In the genomic region with DNA sequence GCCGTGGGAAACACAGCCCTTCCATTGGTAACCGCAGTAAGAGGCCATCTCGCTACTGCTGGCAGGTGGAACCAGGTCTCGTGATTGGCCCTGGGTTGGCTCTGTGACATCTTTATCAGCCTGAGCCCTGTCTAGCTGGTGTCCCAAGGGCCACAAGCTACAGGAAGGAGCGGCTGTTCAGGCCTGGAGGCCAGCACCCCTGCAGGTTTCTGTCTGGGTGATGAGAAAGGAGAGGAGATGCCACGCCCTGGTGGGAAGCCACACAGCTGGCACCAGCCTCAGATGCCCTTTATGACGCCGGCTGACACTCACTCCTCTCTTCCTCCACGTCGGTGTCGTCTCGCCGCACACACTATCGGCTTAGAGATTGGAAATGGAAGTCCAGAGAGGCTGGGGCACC, we compare ENCODE assay signal across 12 mouse cellular contexts. TPM values are rescaled to one million over a fixed set of nuclear protein-coding genes. Genes with fewer than 3 reads are reported as not detected.
DNase-seq lines count a peak whose midpoint lies in the region; ATAC-seq and TF ChIP-seq lines count a peak whose summit lies in the region.
"Had no signal": no experiment of that assay in that cellular context is flagged by ENCODE, and none has a peak within 500 bp of the region (broad histone marks: within the 10 kb centered on the region; RNA-seq: fewer than 3 reads in every experiment).

No protein-coding gene starts in this region.

- 77% methylated on average over 14 of the region's 14 CpGs for WGBS in hindbrain, embryonic 15.5 days
- 91% methylated on average over 14 of the region's 14 CpGs for WGBS in hindbrain, embryonic 11.5 days
- 86% methylated on average over 14 of the region's 14 CpGs for whole genome bisulfite sequencing in midbrain, embryonic 14.5 days
- WGBS in midbrain, embryonic 10.5 days, result 94% methylated on average over 14 of the region's 14 CpGs

- H3K4me1 ChIP-seq in hindbrain, embryonic 15.5 days (replicated peaks), result peaks cover 34% of the 10 kb centered on the region
- no peaks in the 10 kb centered on the region for H3K4me1 ChIP-seq in hindbrain, embryonic 11.5 days (replicated peaks; ENCODE audit: control insufficient read depth, insufficient read depth, low read length)
- peaks cover 29% of the 10 kb centered on the region for H3K4me1 ChIP-seq in midbrain, embryonic 14.5 days (ENCODE audit: control insufficient read depth, insufficient read depth, low read length)
- peaks cover 56% of the 10 kb centered on the region for H3K4me1 ChIP-seq in midbrain, embryonic 10.5 days
- peaks cover 22% of the 10 kb centered on the region for H3K4me1 ChIP-seq in bone marrow macrophage, adult 2 months (ENCODE audit: control insufficient read depth, insufficient read depth, low read length)

- no peak for TF ChIP-seq POLR2A in bone marrow macrophage, adult 2 months (IDR thresholded peaks at IDR 0.05; ENCODE audit: borderline replicate concordance, low read depth, low read length)

- peaks cover 18% of the 10 kb centered on the region for H3K36me3 ChIP-seq in hindbrain, embryonic 15.5 days
- no peaks in the 10 kb centered on the region; the same call in 1 of the 2 replicates for H3K36me3 ChIP-seq in hindbrain, embryonic 11.5 days (ENCODE audit: control insufficient read depth, insufficient read depth, low read length)
- H3K36me3 ChIP-seq in midbrain, embryonic 14.5 days (ENCODE audit: control insufficient read depth, insufficient read depth, low read length), result peaks cover 35% of the 10 kb centered on the region
- H3K36me3 ChIP-seq in midbrain, embryonic 10.5 days, result peaks cover 38% of the 10 kb centered on the region

- H3K9ac ChIP-seq in hindbrain, embryonic 15.5 days, result no peak overlapping the region
- H3K9ac ChIP-seq in hindbrain, embryonic 11.5 days (ENCODE audit: low read depth, low read length), result no peak overlapping the region
- no peak overlapping the region for H3K9ac ChIP-seq in midbrain, embryonic 14.5 days (replicated peaks; ENCODE audit: low read length)

- TF ChIP-seq CTCF in bone marrow macrophage, adult 2 months (IDR thresholded peaks at IDR 0.05; ENCODE audit: low read depth, low read length), result no peak

- no peaks in the 10 kb centered on the region for H3K9me3 ChIP-seq in hindbrain, embryonic 15.5 days
- H3K9me3 ChIP-seq in hindbrain, embryonic 11.5 days (ENCODE audit: control insufficient read depth, low read length), result no peaks in the 10 kb centered on the region
- no peaks in the 10 kb centered on the region for H3K9me3 ChIP-seq in midbrain, embryonic 14.5 days (ENCODE audit: control insufficient read depth, low read length)
- no peaks in the 10 kb centered on the region for H3K9me3 ChIP-seq in midbrain, embryonic 10.5 days (replicated peaks)

- H3K4me3 ChIP-seq in hindbrain, embryonic 15.5 days, result no peak overlapping the region
- no peak overlapping the region for H3K4me3 ChIP-seq in hindbrain, embryonic 11.5 days (ENCODE audit: low read depth, low read length)
- no peak overlapping the region for H3K4me3 ChIP-seq in midbrain, embryonic 14.5 days (replicated peaks; ENCODE audit: low read depth, low read length)
- no peak overlapping the region for H3K4me3 ChIP-seq in midbrain, embryonic 10.5 days
- peak overlapping the region; percentile 57 for H3K4me3 ChIP-seq in bone marrow macrophage, adult 2 months (ENCODE audit: insufficient read depth, low read length)

- ATAC-seq in hindbrain, embryonic 15.5 days (ENCODE audit: low FRiP score, low read depth), result no peak
- ATAC-seq in hindbrain, embryonic 11.5 days (ENCODE audit: low FRiP score), result no peak
- ATAC-seq in midbrain, embryonic 14.5 days (ENCODE audit: low FRiP score, low TSS enrichment), result no peak
- peak; percentile 58 for ATAC-seq in megakaryocyte-erythroid progenitor cell, adult 5-6 weeks (replicated peaks; ENCODE audit: low FRiP score, low TSS enrichment, poor library complexity, severe bottlenecking)

- no peak for DNase-seq in hindbrain, embryonic 11.5 days (ENCODE audit: low spot score)
- no peak for DNase-seq in midbrain, embryonic 14.5 days
- DNase-seq in midbrain, embryonic 10.5 days (ENCODE audit: low spot score), result no peak
- DNase-seq in embryo, embryonic 9.5 days (ENCODE audit: extremely low spot score), result no peak
- no peak for DNase-seq in heart, adult 9 months (ENCODE audit: low spot score in 2 of 2)
- DNase-seq: adrenal gland, postnatal 14 days; embryo, embryonic 11 days; kidney, postnatal 10 days had no signal

- H3K27me3 ChIP-seq in hindbrain, embryonic 15.5 days, result no peaks in the 10 kb centered on the region
- no peaks in the 10 kb centered on the region for H3K27me3 ChIP-seq in hindbrain, embryonic 11.5 days (ENCODE audit: control insufficient read depth, insufficient read depth, low read length)
- no peaks in the 10 kb centered on the region for H3K27me3 ChIP-seq in midbrain, embryonic 14.5 days (ENCODE audit: control insufficient read depth, insufficient read depth, low read length)
- no peaks in the 10 kb centered on the region for H3K27me3 ChIP-seq in midbrain, embryonic 10.5 days (ENCODE audit: low read depth, poor library complexity, severe bottlenecking)

- peak overlapping the region; percentile 79; the same call in 1 of the 2 replicates for H3K4me2 ChIP-seq in hindbrain, embryonic 15.5 days
- H3K4me2 ChIP-seq in hindbrain, embryonic 11.5 days (replicated peaks; ENCODE audit: low read depth, low read length), result no peak overlapping the region
- H3K4me2 ChIP-seq in midbrain, embryonic 14.5 days (ENCODE audit: low read length), result peak overlapping the region; percentile 76; the same call in 1 of the 2 replicates

- H3K27ac ChIP-seq in hindbrain, embryonic 15.5 days (replicated peaks), result no peak overlapping the region
- no peak overlapping the region for H3K27ac ChIP-seq in hindbrain, embryonic 11.5 days (ENCODE audit: low read depth, low read length)
- no peak overlapping the region for H3K27ac ChIP-seq in midbrain, embryonic 14.5 days (replicated peaks; ENCODE audit: low read depth, low read length)
- no peak overlapping the region for H3K27ac ChIP-seq in midbrain, embryonic 10.5 days (replicated peaks)
- peak overlapping the region; percentile 99 for H3K27ac ChIP-seq in bone marrow macrophage, adult 2 months (ENCODE audit: insufficient read depth, low read depth, low read length)

RNA-seq across cellular contexts. Expression of a gene that starts 2.8 kb away (rescaled TPM):
- 181 and 193 TPM in 2 replicates for polyA plus RNA-seq in hindbrain, embryonic 15.5 days (2015; fragmentation: Nextera tagmentation; extraction: Ambion mirVana)
- polyA plus RNA-seq in hindbrain, embryonic 11.5 days (2014; fragmentation: Nextera tagmentation; extraction: Ambion mirVana), result 34.9 and 39.8 TPM in 2 replicates
- 162 and 173 TPM in 2 replicates for polyA plus RNA-seq in midbrain, embryonic 14.5 days (2014; fragmentation: Nextera tagmentation; extraction: Ambion mirVana)
- polyA plus RNA-seq in midbrain, embryonic 10.5 days (2016; fragmentation: Nextera tagmentation; extraction: Ambion mirVana), result 42.5 and 56.5 TPM in 2 replicates
- polyA plus RNA-seq in bone marrow macrophage, adult 2 months (2012; ENCODE audit: insufficient read depth, insufficient read length, missing spikeins), result 203 and 230 TPM in 2 replicates
- 24.6 and 25.2 TPM in 2 replicates for total RNA-seq in megakaryocyte-erythroid progenitor cell, adult 5-6 weeks (2014; fragmentation: Nextera tagmentation)
- 20.4 and 28.7 TPM in 2 replicates for total RNA-seq in megakaryocyte-erythroid progenitor cell, adult 5-6 weeks (2017)

RNA-seq across cellular contexts. Expression of a gene that starts 20.8 kb away (rescaled TPM):
- 161 and 173 TPM in 2 replicates for polyA plus RNA-seq in hindbrain, embryonic 15.5 days (2015; fragmentation: Nextera tagmentation; extraction: Ambion mirVana)
- polyA plus RNA-seq in hindbrain, embryonic 11.5 days (2014; fragmentation: Nextera tagmentation; extraction: Ambion mirVana), result 266 and 286 TPM in 2 replicates
- 142 and 169 TPM in 2 replicates for polyA plus RNA-seq in midbrain, embryonic 14.5 days (2014; fragmentation: Nextera tagmentation; extraction: Ambion mirVana)
- 260 and 321 TPM in 2 replicates for polyA plus RNA-seq in midbrain, embryonic 10.5 days (2016; fragmentation: Nextera tagmentation; extraction: Ambion mirVana)
- not detected in 2 replicates for polyA plus RNA-seq in bone marrow macrophage, adult 2 months (2012; ENCODE audit: insufficient read depth, insufficient read length, missing spikeins)
- total RNA-seq in megakaryocyte-erythroid progenitor cell, adult 5-6 weeks (2014; fragmentation: Nextera tagmentation), result not detected in 2 replicates
- not detected in 2 replicates for total RNA-seq in megakaryocyte-erythroid progenitor cell, adult 5-6 weeks (2017)
- total RNA-seq: granulocyte monocyte progenitor cell, adult 5-6 weeks had no signal

RNA-seq across cellular contexts. Expression of a gene that starts 28.4 kb away (rescaled TPM):
- 480 TPM in 2 replicates for polyA plus RNA-seq in hindbrain, embryonic 15.5 days (2015; fragmentation: Nextera tagmentation; extraction: Ambion mirVana)
- 413 and 428 TPM in 2 replicates for polyA plus RNA-seq in hindbrain, embryonic 11.5 days (2014; fragmentation: Nextera tagmentation; extraction: Ambion mirVana)
- 456 and 524 TPM in 2 replicates for polyA plus RNA-seq in midbrain, embryonic 14.5 days (2014; fragmentation: Nextera tagmentation; extraction: Ambion mirVana)
- 429 and 455 TPM in 2 replicates for polyA plus RNA-seq in midbrain, embryonic 10.5 days (2016; fragmentation: Nextera tagmentation; extraction: Ambion mirVana)
- 145 and 163 TPM in 2 replicates for polyA plus RNA-seq in bone marrow macrophage, adult 2 months (2012; ENCODE audit: insufficient read depth, insufficient read length, missing spikeins)
- total RNA-seq in megakaryocyte-erythroid progenitor cell, adult 5-6 weeks (2014; fragmentation: Nextera tagmentation), result 154 and 177 TPM in 2 replicates
- 99.5 and 128 TPM in 2 replicates for total RNA-seq in megakaryocyte-erythroid progenitor cell, adult 5-6 weeks (2017)

Comparison
In these comparisons a context has a peak if more than half of its experiments do, and no peak if none do; other contexts are left out.
1. RNA of a gene that starts 20.8 kb away (polyA plus RNA-seq): 266 to 286 TPM in hindbrain, embryonic 11.5 days, 260 to 321 TPM in midbrain, embryonic 10.5 days, 161 to 173 TPM in hindbrain, embryonic 15.5 days and 142 to 169 TPM in midbrain, embryonic 14.5 days; not detected in bone marrow macrophage, adult 2 months; every median in the first group is over 100 times any median in the second.